Mouse (Mus musculus) liver, adult 2 months (tissue): ENCODE measurements at regions not wholly inside any gene's neighbourhood (a gene's known extent, or its start where the extent isn't known, plus 50 kb on each side); places are given as distances from the start of the nearest gene placed in this dataset.

Source experiments
- CTCF ChIP-seq: fragments of 200-500 bp; IDR thresholded peaks from 2 replicates; pipeline ENCODE4 v1.5.1; 2011; ENCODE audit warnings: low read depth, low read length, control low read depth
- POLR2A ChIP-seq: fragments of 200-500 bp; IDR thresholded peaks from 2 replicates; pipeline ENCODE4 v1.6.1; 2011; ENCODE audit warnings: low read length, control low read depth; ENCODE audit not compliant: insufficient read depth; ENCODE audit errors: extremely low read depth

GRCm38 (mm10) chr13:111995716-111996115 is 186.9 kb upstream of the Map3k1 start:
- TF ChIP-seq CTCF (no peak), POLR2A (no peak)
